Mouse (Mus musculus) lung, embryonic 14.5 days (tissue): ENCODE data around the gene Herpud1. TPM values are rescaled to one million over a fixed set of nuclear protein-coding genes. Genes with fewer than 3 reads are reported as not detected.
A peak's percentile ranks its signal among the peaks of the same experiment; 100 is the strongest.

Source experiments
- ATAC-seq: fragments of 200-750 bp; cut with Nextera tagmentation; 2 replicates; pipeline ENCODE4 v1.8.0; 2017; ENCODE audit warnings: mild to moderate bottlenecking, moderate TSS enrichment, moderate library complexity; ENCODE audit not compliant: insufficient read depth
- DNase-seq: peaks from one replicate; pipeline ENCODE4 v3.0.0-alpha.2; 2015
- H3K27ac ChIP-seq: fragments of 300-500 bp; sonication (generic); 2 replicates; pipeline ENCODE4 v1.5.1; 2014; ENCODE audit warnings: low read depth, mild to moderate bottlenecking, moderate library complexity
- H3K27me3 ChIP-seq: fragments of 300-500 bp; sonication (generic); 2 replicates; pipeline ENCODE4 v1.6.1; 2014; ENCODE audit warnings: low read length, control low read depth; ENCODE audit not compliant: insufficient read depth
- H3K36me3 ChIP-seq: fragments of 300-500 bp; sonication (generic); 2 replicates; pipeline ENCODE4 v1.6.1; 2014; ENCODE audit warnings: control low read depth; ENCODE audit not compliant: insufficient read depth
- H3K4me1 ChIP-seq: fragments of 300-500 bp; sonication (generic); 2 replicates; pipeline ENCODE4 v1.6.1; 2014; ENCODE audit warnings: antibody characterized with exemption, control low read depth; ENCODE audit not compliant: insufficient read depth
- H3K4me2 ChIP-seq: fragments of 300-500 bp; sonication (generic); 2 replicates; pipeline ENCODE4 v1.6.1; 2014; ENCODE audit warnings: mild to moderate bottlenecking
- H3K4me3 ChIP-seq: fragments of 300-500 bp; sonication (generic); 2 replicates; pipeline ENCODE4 v1.5.1; 2014; ENCODE audit warnings: low read depth, low read length
- H3K9ac ChIP-seq: fragments of 300-500 bp; sonication (generic); 2 replicates; pipeline ENCODE4 v1.6.1; 2014
- H3K9me3 ChIP-seq: fragments of 300-500 bp; sonication (generic); 2 replicates; pipeline ENCODE4 v1.6.1; 2016; ENCODE audit warnings: low read depth, low read length, control low read depth
- CTCF ChIP-seq: IDR thresholded peaks from 2 replicates; pipeline ENCODE4 v1.5.1; 2016; ENCODE audit warnings: antibody characterized with exemption, low read depth
- WGBS: fragments of 180-500 bp; shearing (Covaris S2); extraction: QIAGEN DNeasy Blood & Tissue Kit; methylation state at CpG from one replicate; pipeline ENCODE4 v1.1.7; 2014; 5-methylcytosine and 5-hydroxymethylcytosine counted together
- polyA plus RNA-seq: library from polyadenylated mRNA; unstranded; fragments of >200 nt; fragmentation: Nextera tagmentation; extraction: Ambion mirVana; gene quantifications from 2 replicates; pipeline ENCODE4 v1.2.1, GENCODE M21; 2014

Gene Herpud1
- polyA plus RNA-seq, 1 experiment from 2014 or later: 97.9 TPM

DNA sequence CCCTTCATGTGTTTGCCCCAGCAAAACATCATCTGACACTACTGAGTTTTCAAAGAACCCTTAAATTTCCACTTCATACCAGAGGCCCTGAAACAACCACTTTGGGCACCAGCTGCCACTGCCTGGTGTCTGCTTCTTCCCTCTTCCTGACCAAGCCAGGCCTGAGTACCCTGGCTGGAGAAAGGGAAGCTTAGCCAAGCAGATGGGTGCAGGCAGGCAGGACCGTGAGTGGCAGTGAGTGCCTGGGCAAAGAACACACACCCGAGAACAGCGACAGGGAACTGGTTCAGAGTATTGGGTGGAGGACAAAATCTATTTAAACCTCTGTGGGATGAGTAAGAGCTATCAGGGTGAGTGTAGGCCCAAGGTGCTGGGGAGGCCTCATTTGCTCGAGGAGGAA, 42.2 kb downstream of the Herpud1 start:
- no peak for ATAC-seq
- H3K36me3 ChIP-seq: no peaks in the 10 kb centered on the region

DNA sequence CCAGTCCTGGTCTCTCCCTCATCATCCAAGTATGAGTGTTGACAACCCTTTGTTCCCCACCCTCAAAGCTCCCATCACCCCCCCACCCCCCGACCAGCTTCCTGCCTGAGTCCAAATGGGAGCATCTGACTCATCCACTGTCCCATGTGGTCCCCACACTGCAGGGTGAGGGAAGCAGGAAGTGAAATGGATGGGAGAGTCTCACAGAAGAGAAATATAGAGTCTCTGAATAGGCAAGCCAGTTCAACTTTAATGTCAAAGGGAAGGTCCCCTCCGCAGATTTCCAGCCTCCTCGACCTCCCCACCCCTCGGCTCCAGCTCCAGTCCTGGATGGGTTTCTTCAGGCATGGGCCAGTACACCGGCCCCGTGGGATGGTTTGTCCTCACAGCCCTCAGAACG, 43.1 kb downstream of the Herpud1 start:
- Histone ChIP-seq H3K9ac (no peak overlapping the region), H3K27me3 (peaks cover 8% of the 10 kb centered on the region; the same call in 1 of the 2 replicates), H3K4me1 (no peaks in the 10 kb centered on the region), H3K4me2 (no peak overlapping the region), H3K4me3 (no peak overlapping the region), H3K36me3 (no peaks in the 10 kb centered on the region), H3K9me3 (no peaks in the 10 kb centered on the region), H3K27ac (no peak overlapping the region)
- DNase-seq (no peak), ATAC-seq (no peak)
- no peak for TF ChIP-seq CTCF
- WGBS: 71% methylated on average over 7 of the region's 7 CpGs

More for the DNA sequence above, 42.2 kb downstream of the Herpud1 start:
- TF ChIP-seq CTCF: no peak
- Histone ChIP-seq H3K27me3 (peaks cover 2% of the 10 kb centered on the region; the same call in 1 of the 2 replicates), H3K27ac (no peak overlapping the region), H3K9me3 (no peaks in the 10 kb centered on the region), H3K4me2 (no peak overlapping the region), H3K9ac (no peak overlapping the region), H3K4me3 (no peak overlapping the region), H3K4me1 (no peaks in the 10 kb centered on the region)
- 61% methylated on average over 4 of the region's 4 CpGs for WGBS
- no peak for DNase-seq

DNA sequence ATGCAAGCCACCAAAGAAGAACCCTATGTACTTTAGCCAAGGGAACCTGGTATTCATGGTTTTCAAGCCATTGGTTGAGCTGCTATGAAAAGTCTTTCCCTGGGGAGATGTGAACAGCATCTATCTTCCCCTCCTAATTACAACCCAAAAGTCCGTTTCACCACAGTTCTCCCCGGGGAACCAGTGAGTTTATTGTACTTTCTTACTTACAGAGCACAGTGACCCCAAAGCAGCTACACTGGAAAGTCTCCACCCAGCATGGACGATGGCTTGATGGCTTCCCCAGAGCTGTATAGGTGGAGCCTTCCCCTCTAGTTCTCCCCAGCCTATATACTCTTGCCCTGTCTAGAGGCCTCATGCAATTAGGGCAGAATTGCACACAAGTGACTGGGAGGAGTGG, 46.0 kb downstream of the Herpud1 start:
- H3K4me3 ChIP-seq: no peak overlapping the region
- H3K27me3 ChIP-seq: peaks cover 8% of the 10 kb centered on the region; the same call in 1 of the 2 replicates
- H3K4me2 ChIP-seq: no peak overlapping the region
- no peaks in the 10 kb centered on the region for H3K9me3 ChIP-seq
- WGBS: 77% methylated on average over 3 of the region's 3 CpGs
- TF ChIP-seq CTCF: no peak
- no peak overlapping the region for H3K27ac ChIP-seq
- no peaks in the 10 kb centered on the region for H3K36me3 ChIP-seq
- no peak for DNase-seq
- H3K4me1 ChIP-seq: no peaks in the 10 kb centered on the region
- no peak for ATAC-seq
- no peak overlapping the region for H3K9ac ChIP-seq

DNA sequence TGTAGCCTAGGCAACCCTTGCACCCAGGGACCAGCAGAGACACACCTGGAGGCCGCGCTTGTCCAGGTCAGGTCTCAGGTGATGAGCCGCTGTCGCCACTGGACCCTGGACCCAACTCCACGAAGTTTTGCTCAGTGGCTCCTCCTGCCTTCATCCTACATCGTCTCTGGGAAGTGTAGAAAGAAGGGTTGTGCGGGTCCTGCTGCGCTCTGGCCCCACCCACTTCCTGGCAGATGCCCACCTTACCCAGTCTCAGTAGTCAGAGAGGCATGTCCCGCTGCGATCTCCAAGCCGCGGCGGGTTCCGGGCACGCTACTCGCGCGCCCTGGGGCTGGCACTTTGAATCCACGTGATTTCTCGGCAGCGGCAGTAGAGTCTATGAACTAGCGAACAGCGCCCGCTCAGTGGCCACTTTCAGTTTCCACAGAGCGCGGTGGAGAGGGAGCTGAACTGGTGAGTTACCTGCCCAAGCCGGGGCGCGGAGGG, 47.8 kb downstream of the Herpud1 start, which contains the start of gene Nlrc5:
TSS of gene Nlrc5 (plus strand) at position 376 of the 486 bp plus-strand sequence.
- no peak for TF ChIP-seq CTCF
- 3% methylated on average over 29 of the region's 29 CpGs for WGBS

DNA sequence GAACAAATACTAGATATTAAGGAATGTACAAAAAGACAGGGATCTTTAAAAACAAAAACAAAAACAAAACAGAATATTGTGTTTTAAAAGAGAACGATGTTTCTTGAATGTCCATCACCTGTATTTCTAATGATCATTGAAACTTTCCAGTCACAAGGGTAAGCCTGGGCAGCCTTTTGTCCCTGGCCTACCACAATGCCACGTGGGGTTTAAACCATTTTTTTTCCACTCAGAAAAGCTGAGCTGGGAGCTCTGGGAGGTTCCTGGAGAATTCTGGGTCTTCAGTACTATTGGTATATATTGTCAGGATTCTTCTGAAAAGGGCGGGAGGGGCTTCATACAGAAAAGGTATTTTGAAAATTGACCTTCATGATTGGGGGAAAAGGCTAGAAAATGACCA, 48.7 kb downstream of the Herpud1 start:
- H3K27me3 ChIP-seq: peaks cover 8% of the 10 kb centered on the region; the same call in 1 of the 2 replicates

More for the DNA sequence above, 47.8 kb downstream of the Herpud1 start, which contains the start of gene Nlrc5:
- Histone ChIP-seq H3K4me2 (peak within 1 kb of the TSS; percentile 80), H3K27me3 (peaks cover 8% of the 10 kb centered on the region; the same call in 1 of the 2 replicates), H3K27ac (no peak within 1 kb of the TSS), H3K9me3 (no peaks in the 10 kb centered on the region), H3K9ac (peak within 1 kb of the TSS; percentile 33; the same call in 1 of the 2 replicates), H3K4me1 (no peaks in the 10 kb centered on the region), H3K4me3 (peak within 1 kb of the TSS; percentile 40), H3K36me3 (no peaks in the 10 kb centered on the region)
- peak; percentile 75 for DNase-seq
- ATAC-seq: peak; percentile 63; the same call in 1 of the 2 replicates

DNA sequence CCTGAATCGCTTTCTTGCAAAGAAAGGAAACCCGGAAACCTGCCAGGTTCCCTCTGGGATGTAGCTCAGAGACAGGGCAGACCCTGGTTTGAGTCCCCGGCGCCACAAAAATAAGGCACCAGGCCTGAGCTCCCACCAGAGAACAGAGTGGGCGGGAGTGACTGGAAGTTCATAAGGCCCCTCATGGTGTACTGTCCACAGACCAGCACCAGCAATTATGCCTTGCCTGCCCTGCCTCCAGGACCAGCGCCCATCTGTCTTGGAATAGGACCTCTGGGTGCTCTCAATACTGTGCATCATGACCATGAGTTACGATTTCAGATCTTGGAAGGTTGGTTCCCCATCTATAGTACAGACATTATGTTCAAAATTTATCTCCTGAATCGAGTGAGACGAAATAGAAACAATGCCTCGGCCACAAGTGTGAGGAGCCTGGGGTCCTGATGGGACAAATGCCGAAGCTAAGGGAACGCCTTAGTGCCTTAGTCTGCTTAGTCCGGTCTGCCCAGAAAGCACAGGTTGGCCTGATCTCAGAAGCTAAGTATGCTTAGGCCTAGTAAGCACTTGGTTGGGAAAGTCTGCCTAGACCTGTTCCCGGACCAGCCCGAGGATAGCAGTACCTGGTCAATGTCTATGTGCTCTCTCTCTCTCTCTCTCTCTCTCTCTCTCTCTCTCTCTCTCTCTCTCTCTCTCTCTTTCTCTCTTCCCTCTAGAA, 49.3 kb downstream of the Herpud1 start:
- ATAC-seq (no peak), DNase-seq (no peak)
- no peak for TF ChIP-seq CTCF
- Histone ChIP-seq H3K9me3 (no peaks in the 10 kb centered on the region), H3K9ac (no peak overlapping the region), H3K27ac (no peak overlapping the region), H3K4me3 (no peak overlapping the region), H3K27me3 (peaks cover 8% of the 10 kb centered on the region; the same call in 1 of the 2 replicates), H3K4me1 (no peaks in the 10 kb centered on the region), H3K4me2 (no peak overlapping the region), H3K36me3 (no peaks in the 10 kb centered on the region)
- 87% methylated on average over 15 of the region's 15 CpGs for WGBS

More for the DNA sequence above, 48.7 kb downstream of the Herpud1 start:
- no peak overlapping the region for H3K9ac ChIP-seq
- 73% methylated on average over 3 of the region's 3 CpGs for WGBS
- no peaks in the 10 kb centered on the region for H3K4me1 ChIP-seq
- DNase-seq (no peak), ATAC-seq (no peak)
- no peak overlapping the region for H3K27ac ChIP-seq
- H3K4me2 ChIP-seq: no peak overlapping the region
- H3K36me3 ChIP-seq: no peaks in the 10 kb centered on the region
- H3K9me3 ChIP-seq: no peaks in the 10 kb centered on the region
- no peak for TF ChIP-seq CTCF
- H3K4me3 ChIP-seq: no peak overlapping the region

DNA sequence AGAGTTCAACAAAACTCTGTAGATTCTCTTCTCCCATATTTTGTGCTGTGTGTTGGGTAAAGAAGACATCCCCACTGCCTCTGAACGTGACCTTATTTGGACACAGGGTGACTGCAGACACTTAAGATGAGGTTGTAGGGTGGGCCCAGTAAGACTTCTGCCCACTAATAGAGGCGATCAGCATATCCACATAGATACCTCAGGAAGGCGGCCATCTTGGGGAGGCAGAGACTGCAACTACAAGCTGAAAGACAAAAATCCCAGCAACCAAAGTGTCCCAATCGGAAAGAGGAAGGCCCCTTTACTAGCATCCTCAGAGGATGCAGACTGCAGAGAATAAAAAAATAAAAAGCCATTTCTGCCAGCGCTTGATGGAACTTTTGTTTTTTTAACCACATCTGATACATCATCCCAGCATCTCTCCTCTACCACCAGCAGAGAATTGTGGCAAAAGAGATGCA, 49.9 kb downstream of the Herpud1 start:
- no peaks in the 10 kb centered on the region for H3K36me3 ChIP-seq
- H3K9me3 ChIP-seq: no peaks in the 10 kb centered on the region
- H3K4me3 ChIP-seq: no peak overlapping the region
- ATAC-seq: no peak
- WGBS: 77% methylated on average over 5 of the region's 5 CpGs
- no peak overlapping the region for H3K27ac ChIP-seq
- no peak for TF ChIP-seq CTCF
- H3K4me2 ChIP-seq: no peak overlapping the region
- no peak overlapping the region for H3K9ac ChIP-seq
- no peak for DNase-seq
- peaks cover 8% of the 10 kb centered on the region; the same call in 1 of the 2 replicates for H3K27me3 ChIP-seq
- H3K4me1 ChIP-seq: no peaks in the 10 kb centered on the region
